Mouse (Mus musculus) thymus, adult 18-20 months (tissue): ENCODE data around the gene Acin1.

Experiments used
- DNase-seq, 2 experiments: peaks; one replicate each; pipeline ENCODE4 v3.0.0; 2022; ENCODE audit warnings: mixed read lengths in 2 of 2

Gene Acin1

DNA sequence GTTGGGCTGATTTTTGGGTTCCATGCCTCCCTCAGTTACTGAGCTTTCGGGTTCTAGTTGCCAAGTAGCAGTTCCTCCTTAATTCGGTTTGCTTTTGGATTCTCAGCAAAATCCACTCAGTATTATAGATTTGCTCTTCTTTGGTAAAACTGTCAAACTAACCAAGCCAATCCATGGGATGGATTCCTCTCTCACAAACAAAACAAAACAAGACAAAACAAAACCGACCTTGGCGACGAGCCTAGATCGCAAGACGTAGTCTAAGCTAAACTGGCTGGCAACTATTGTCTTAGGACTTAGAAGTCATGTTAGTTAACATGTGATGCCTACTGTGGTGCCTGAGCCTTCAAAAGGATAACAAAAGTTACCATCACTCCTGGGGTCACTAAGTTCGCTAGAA, 83.0 kb downstream of the Acin1 start:
- DNase-seq = no peak

DNA sequence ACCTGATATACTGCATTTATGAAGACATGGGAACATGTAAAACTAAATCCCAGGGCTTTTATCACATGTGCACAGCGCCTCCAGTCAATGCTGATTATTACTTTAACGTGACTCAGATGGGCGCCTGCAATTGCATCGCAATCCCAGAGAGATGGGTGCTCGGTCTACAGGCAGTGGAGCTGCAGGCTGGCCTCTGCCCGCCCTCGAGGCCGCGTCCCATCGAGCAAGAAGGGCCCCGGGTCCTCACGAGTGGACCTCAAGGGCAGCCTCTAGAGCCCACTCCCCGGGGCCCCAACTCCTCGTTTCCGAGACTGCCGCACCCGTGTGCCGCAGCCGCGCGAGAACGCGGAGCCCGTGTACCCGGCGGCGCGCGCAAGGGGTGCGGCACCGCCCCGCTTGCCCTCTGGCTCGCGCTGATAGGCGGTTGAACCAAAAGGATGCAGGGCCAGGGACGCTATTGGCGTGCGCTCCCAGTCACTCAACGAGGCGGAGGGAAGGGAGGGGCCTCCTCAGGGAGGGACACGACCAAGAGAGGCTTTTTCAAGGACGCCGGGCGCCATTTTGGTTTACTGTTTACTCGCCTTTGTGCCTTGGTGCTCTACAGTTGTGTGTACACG, 83.6 kb downstream of the Acin1 start:
- peak; percentile 93 to 95 for DNase-seq

DNA sequence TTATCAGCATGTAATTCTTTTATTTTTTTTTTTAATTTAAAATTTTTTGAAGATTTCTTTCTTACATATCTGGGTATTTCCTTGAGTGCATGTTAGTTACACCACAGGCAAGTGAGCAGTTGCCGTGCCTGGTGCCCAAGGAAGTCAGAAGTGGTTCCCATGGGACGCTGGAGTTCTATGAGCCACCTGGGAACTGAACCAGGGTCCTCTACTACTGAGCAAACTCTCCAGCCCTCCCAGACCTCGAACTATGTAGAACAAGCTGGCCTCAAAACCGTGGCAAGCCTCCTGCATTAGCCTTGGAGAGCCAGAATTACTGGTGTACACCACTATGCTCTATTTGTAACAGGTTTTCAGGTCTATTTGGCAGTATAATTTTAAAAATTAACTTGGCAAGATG, 84.1 kb downstream of the Acin1 start:
- DNase-seq = no peak

DNA sequence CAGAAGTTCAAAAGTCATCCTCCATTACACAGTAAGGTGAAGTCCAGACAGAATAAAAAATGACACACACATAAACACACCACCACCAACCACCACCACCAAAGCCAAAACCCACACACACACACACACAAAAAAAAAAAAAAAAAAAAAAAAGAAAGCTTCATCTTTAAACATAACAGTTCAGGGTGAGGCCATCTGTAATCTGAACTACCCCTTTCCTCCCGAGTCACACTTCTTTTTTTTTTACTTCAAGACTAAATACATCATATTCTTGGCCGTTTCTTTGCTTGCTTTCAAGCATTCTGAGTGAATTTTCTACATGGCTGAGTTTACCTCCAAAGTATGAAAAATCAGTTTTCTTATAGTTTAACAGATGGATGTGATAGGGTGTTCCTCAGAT, 85.1 kb downstream of the Acin1 start:
- no peak for DNase-seq

DNA sequence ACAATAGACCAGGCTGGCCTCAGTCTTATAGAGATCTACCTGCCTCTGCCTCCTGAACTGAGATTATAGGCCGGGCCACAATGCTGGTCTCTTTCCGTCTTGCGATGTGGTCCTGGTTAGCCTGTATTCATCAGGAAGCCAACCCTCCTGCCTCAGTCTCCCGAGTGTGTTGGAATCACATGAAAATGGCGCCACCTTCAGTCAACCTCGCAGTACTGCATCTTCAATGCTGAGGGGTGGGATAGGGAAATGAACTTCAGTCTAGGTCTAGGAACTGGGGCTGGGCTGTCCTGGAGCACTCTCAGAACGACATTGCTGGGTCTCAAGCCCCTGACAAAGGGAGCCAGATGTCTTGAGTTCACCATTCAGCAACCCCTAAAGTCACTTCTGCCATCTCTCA, 89.6 kb downstream of the Acin1 start:
- no peak for DNase-seq

DNA sequence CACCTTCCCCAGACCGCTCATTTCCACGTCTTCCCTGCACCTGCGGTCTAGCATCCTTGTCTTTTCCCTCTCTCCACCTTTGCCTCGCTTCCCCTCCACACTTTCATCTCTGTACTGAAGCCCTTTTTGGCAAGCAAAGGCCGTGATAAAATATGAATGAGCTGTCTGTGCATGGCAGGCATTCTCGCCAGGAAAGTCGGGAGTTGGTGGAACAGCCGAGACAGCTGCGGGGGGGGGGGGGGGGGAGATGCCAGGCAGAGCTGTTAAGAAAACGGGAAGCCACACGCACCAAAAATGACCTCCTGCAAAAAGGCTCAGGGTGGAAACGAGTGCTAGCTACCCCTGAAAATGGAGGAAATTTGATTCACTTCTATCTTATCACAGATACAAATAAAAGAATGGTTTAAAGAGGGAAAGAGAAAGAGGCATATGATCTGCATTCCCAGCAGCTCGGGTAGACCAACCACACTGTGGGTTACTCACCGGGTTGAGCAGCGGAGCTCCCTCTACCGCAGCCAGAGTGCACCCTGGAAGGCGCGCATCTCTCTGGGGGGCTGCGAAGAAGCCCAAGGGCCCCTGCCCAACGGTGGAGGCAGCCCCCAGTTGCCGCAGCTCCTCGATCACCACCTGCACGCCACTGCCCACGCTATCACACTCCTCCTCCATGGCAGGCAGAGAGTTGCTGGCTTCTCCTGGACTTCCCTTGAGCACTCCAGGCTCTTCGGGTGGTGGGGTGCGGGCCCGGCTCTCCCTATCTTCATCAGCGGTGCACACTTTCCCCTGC, 91.9 kb downstream of the Acin1 start:
- DNase-seq = no peak

DNA sequence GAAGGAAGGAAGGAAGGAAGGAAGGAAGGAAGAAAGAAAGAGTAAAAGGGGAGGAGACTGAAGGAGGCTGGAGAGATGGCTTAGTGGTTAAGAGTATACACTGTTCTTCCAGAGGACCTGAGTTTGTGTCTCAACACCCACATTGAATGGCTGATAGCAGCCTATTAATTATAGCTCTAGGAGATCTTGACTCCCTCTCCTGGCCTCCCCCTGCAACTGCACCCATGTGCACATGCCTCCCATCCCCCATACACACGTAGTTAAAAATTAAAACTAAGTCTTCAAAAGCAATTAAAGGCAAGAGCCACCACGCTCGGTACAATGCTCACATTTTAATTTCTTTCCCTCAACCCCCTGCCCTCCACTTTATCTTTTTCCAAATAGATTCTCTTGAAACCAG, 92.7 kb downstream of the Acin1 start:
- no peak for DNase-seq

DNA sequence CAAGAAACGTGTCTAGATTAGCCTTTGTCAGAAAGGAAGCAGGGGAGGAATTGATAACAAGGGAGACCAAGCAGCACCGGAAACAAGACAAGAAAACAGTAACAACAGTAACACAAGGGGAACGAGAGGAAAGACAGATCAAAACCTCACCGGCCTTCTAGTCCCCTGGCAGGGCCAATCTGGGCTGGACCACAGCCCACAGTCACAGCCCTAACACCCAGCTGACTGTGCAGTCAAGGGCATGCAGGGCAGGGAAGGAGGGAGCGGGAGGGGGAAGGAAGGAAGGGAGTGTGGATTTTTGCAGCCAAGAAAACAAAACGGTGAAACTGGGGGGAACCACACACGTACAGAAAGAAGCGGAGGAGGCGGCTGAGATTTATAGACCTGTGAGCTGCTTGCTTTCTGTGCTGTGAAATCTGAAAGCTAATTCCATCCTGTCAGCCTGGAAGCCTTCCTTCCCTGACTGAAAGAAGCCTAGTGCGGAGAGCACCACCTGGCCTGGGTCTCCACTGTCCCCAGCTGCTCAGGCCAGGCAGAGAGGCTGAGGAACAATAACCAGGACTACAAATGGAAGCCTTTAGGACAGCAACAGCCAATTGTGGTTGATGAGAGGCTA, 94.3 kb downstream of the Acin1 start:
- DNase-seq = no peak
